Mouse (Mus musculus) heart, adult 18-20 months (tissue): ENCODE measurements around the gene Mark4. TPM values are rescaled to one million over a fixed set of nuclear protein-coding genes. Genes with fewer than 3 reads are reported as not detected.

Experiments used
- DNase-seq, 2 experiments: peaks; one replicate each; pipeline ENCODE4 v3.0.0; 2021 to 2022; ENCODE audit warnings: mixed read lengths in 1 of 2
- total RNA-seq, 2 experiments: library from RNA; stranded (reverse); gene quantifications; 2 replicates each; pipeline ENCODE4 v1.2.3; 2021

Mark4 gene
- total RNA-seq, 2 experiments from 2014 or later, result 21.3 to 22.1 TPM

DNA sequence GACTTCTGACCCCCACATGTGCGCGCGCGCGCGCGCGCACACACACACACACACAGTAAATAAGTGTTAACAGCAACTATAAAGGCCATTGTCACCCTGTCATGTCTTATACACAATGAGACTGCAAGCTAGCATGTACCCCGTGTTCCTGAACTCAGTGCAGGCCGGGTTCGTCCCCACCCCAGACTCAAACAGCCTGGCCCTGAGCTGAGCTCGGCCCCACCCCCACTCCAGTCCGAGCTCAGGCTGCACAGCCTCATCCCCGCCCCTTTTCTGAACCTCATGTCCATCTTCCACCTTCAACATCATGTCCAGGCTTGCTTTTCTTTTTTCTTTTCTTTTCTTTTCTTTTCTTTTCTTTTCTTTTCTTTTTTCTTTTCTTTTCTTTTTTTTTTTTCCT is 11.7 kb upstream of the Mark4 start:
- DNase-seq, result no peak

DNA sequence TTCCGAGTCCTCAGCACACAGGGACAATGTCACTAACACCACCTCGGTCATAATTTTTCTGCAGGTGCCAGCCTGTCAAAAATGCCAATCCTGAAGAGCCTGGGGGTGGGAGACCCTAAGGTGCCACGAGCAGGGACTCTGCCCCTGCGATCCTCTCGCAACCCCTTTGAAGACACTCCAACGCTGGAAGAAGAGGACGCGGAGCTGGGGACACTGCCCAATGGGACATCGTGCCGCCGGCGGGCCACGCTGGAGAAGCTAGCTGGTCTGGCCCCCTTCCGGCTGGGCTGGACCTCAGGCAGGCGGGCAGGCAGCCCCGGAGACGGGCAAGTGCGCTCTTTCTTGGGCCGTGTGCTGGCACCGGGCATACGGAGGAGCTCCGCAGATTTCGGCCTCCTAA is 10.8 kb upstream of the Mark4 start:
- no peak for DNase-seq

DNA sequence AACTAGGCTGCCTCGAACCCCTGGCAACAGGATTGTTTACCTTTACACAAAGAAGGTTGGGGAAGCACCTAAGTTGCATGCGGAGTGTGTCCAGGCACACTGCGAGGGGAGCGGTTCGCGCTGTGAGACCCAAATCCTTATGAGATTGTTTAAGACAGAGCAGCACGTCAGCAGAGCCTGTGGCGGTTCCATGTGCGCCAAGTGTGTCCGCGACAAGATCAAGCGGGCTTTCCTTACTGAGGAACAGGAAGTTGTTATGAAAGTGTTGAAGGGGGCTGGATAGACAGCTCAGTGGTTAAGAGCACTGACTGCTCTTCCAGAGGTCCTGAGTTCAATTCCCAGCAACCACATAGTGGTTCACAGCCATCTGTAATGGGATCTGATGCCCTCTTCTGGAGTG is 9.7 kb upstream of the Mark4 start:
- DNase-seq, result no peak

DNA sequence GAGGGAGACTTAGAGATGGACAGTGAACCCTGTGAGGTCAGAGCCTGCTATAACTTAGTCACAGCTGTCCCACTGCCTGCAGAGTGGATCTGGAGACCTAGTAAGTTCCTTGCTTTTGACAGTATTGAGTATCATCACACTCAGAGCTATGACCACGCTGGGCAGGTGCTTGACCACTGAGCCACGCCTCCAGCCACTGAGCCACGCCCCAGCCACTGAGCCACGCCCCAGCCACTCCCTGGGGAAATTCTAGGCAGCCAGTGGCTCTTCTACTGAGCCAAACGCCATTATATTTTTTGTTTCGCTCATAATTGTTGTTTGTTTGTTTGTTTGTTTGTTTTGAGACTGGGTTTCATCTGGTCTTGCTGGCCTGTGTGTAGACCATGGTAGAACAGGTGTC is 9.0 kb upstream of the Mark4 start:
- no peak for DNase-seq

DNA sequence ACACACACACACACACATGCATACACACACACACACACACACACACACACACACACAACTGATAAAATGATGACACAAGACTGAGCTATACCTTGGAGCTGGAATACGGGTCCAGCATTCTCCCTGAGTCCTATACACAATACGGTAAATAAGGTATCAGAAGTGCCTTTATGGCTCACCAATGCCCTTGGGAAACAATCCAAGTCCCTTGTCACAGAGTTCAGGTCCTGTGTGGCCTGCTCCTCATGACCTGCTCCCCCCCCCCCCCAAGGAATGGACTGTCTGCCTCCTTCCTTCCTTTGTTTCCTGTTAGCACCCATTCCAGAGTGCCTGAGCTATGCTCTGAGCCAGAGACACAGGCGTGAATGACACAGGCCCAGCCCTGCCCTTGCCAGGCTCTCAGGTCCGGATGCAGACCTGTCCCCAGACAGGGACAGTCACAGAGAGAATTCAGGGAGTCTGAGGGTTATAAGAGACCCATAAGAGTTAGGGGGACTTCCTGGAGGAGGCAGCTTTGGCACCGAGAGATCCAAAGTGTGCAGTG is 8.1 kb upstream of the Mark4 start:
- no peak for DNase-seq

DNA sequence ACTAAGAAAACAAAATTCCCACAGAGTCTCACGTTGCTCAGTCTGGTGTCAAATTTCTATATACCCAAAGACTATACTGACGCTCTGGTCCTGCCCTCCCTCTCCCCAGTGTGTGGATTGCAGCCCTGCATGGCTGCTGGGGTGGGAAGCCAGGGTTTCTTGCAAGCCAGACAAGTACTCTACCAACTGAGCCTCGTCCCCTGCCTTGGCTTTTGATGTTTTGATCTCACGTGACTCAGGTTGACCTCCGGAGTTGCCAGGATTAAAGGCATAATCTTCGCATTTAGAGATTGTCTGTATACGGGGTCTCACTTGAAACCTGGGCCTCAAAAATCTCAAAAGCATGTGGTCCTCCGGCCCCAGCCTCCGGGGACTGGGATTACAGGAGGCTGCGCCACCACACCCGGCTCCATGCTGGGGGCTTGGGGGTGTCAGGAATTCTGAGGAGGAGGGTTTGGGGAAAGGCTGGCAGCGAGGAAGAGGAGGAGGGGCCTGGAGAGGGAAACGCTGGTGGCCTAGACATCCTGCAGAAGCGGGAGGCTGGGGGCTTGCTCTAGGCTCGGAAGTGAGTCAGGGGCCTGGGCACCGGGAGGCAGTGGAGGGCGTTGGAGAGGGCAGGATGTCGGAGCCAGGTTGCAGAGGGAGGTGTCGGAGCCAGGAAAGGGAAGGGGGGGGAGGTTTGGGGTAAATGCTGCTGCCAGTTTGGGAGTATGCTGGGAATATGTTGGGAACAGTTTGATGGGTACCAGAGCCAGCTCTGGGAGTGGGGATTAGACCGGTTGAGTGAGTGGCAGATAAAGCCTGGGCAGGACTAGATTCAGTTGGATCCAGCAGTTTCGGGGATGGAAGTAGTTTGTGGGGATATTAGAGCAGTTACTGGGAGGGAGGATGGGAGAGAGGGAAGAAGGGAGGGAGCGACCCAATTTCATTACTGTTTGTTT is 6.0 kb upstream of the Mark4 start:
- DNase-seq, result no peak

DNA sequence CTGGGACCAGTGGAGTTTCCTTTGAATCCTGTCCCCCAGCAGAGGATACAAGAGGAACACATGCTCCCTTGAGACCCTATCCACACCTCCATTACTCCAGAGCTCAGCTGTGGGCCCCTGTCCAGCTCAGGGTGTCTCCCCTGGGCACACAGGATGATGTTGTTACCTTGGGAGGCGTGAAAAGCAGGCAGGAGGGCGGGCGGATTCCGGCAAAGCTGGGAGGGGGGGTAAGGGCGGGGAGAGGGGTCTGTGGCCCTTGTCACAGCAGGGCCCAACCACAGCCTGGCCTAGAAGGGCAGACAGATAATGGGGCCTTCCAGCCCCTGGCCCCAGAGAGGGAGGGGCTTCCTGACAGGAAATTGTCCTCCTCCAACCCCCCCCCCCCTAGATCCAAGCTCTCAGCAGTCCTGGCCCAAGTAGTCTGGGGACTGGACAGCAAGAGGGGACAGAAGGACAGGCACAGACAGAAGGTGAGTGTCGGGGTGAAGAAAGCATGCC is 4.3 kb upstream of the Mark4 start, which contains the start of gene Exoc3l2:
TSS of gene Exoc3l2 (plus strand) at position 448 of the 498 bp plus-strand sequence.
- DNase-seq, result no peak

DNA sequence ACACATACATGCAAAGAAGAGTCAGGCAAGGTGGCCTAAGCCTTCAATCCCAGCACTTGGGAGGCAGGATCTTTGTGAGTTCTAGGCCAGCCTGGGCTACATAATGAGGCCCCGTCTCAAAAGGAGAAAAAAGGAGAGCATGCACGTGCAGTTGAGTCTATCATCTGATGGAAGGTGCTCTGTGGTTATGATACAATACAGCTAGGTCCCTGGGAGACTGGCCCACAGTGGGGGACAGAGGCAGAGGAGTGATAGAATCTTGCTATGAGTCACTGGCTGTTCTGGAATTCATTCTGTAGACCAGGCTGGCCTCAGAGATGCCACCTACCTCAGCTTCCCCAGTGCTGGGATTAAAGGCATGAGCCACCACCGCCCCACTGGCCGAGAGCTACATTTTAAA is 3.8 kb upstream of the Mark4 start:
- no peak for DNase-seq

DNA sequence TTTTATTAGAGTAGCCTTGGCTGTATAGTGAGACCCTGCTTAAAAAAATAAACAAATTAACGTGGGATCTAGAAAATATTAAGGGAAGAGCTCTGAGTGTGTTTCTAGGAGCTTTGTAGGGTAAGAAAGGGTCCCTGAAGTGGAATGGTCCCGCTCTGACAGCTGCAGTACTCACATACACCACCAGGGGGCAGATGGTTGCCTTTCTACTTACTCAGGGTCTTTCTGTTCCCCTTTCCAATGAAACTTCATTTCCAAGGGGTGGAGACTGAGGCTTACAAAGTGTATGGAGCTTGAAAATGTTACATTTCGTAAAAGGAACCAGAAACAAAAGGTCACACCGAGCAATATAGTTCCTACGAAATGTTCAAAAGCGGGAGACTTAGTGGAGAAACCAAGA is 2.9 kb upstream of the Mark4 start:
- DNase-seq, result peak; percentile 76 to 92

DNA sequence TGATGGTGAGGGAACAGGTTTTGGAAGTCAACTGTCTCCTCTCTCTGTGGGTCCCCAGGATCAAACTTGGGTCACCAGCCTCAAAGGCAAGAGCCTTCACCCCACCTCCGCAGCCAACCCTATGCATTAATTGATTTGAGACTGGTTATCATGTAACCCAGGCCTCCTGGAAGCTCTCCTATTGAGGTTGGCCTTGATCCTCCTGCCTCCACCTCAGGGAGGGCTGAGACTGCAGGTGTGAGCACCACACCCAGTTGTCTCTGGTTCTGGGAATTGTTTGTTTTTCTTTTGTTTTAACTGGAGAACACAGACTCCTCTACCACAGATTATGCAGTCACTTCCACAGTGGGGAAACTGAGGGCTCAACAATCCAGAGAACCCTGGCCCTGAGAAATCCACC is 1.9 kb upstream of the Mark4 start:
- no peak for DNase-seq

DNA sequence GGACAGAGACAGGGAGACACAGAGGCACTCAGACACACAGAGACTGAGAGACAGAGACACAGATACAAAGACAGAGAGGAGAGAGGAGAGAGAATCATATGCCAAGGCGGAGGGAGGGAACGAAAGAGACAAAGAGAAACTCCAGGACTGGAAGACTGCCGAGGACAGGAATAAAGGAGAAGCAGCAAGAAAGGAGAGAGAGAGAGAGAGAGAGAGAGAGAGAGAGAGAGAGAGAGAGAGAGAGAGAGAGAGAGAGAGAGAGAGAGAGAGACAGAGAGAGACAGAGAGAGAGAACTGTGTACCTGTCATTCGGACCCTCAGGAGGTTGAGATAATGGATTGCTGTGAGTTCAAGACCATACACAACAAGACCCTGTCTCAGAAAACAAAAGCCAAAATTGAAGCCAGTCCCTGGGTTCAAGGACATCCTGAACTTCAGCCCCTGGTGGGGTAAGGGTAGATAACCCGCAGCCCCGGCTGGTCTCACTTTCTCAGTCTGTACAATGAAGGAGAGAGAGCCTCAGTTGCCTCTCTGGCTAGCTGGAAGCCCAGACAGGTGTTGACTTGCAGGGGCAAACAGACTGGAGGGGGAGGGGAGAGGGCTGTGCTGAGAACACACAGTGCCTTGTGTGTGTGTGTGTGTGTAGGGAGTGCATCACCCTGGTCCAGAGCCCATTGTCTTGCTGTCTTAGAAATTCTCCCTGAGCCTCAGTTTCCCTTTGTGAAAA is 686 bp upstream of the Mark4 start:
- no peak for DNase-seq

DNA sequence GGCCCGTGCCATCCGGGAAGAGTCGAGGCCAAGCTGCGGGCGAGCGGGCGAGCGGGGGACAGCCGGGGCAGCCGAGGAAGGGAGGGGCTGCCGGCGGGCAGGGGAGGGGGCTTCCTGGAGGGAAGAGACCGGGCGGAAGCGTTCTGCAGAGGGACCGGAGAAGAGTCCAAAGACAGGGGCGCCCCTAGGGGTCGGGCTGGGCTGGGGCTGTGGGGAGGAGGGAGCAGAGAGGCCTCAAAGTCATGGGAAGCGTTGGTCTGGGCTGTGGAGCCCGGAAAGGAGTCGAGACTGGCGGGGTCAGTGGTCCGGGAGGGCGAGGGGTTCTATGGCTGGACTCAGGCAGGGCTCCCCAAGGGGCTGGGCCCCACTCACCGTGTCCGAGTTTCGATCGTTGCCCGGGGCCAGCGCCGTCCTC is 542 bp downstream of the Mark4 start:
- peak; percentile 52 to 66 for DNase-seq

DNA sequence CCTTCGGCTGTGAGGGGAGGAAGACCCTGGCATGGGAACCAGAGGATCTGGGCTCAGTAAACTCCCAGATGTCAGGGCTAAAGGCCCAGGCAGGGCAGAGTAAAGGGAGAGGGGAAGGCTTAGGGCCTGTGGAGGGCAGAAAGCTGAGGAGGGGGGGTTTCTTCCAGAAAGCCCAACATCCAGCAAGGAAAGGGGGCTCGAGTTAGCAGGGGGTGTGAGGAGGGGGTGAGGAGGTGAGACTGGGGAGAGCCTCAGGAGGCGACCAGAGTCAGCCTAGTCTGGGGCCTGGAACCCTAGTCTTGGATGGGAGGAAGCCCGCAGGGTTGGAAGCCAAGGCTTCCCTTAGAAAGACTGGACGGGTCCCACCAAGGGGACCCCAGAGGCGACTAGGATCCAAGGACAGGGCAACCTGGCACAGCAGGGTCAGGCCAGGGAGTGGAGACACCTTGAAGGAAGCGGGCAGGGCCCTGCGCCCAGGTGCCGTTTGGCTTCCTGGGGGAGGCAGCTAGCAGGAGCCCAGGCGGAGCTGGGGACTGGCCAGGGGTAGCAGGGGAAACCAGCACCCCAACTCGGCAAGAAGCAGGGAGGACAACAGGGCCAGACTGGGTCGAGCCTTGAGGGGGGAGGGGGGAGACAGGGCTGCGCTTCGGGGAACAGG is 1.1 kb downstream of the Mark4 start:
- DNase-seq, result no peak

DNA sequence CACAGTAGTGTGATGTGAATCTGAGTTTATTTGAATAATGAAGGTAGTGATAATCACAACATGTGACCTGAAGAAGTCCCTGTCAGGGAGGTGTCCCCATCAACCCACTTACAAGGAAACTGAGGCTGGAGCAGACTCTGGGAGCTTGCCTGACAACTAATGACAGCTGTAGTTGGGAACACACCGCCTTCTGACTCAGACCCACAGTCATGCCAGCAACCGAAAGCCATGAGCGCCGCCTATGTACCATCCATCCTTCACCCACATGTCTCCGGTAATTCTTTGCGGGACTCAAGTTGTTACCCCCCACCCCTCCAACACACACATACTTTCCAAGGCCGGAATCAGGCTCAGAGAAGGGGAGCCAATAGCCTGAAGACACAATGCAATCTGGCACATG is 2.0 kb downstream of the Mark4 start:
- no peak for DNase-seq

DNA sequence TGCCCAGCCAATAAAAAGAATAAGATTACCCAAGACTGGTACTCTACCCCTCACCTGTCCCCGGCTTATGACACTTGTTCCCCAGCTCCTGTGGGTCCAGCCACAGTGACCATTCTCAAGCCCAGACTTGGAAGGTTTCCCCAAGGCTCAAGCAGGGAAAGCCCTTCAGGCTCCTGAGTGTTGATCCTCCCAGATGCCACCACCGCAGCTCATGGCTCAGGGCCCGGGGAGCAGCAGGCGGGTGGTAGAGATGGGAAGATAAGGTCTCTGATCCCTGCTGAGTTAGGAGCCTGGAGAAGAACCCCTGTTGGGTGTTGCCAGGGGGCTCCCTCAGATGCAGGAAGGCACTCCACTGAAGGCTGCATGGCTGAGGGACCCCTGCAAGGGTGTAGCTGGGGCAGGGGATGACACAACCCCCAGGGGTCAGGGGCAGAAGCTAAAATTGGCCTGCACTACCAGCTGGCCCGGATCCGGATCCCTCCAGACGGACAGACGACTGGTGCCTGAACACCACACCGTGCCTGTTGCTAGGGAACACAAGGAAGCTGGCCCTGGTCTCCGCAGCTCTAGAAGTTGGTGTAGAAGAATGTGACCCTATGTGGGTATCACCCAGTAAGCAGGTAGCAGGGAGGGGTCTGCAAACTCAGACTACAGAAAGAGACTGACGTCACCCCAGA is 2.7 kb downstream of the Mark4 start:
- DNase-seq, result no peak

DNA sequence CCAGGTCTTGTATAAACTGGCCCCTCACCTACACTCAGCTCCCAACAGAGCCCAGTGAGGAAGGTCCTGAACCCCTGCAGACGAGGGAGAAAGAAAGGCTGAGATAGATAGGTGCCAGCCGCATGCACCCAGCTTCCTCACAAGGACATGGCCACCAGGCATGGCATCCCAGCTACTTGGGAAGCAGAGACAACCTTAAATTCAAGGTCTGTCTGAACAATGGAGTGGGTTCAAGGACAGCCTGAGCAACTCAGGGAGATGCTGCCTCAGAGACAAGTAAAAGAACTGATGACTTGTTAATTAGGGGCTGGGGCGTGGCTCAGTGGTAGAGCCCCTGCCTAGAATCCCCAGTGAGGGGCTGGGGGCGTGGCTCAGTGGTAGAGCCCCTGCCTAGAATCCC is 3.4 kb downstream of the Mark4 start:
- DNase-seq, result no peak

DNA sequence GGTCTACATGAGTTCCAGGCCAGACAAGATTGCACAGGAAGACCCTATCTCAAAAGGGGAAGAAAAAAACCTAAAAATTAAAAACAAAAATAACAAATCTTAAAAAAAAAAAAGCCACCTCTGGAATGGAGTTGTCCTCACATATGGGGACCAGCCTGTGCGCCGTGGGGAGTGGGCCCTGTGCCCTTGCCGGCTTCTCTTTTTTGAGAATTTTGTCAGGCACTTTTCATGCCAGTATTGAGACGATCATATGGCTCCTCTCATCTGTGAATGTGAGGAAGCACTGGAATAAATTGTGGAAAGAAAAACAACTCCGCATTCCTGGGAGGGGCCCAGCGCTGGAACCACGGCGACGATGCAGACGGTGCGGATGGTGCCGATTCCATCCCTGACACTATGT is 9.5 kb downstream of the Mark4 start:
- DNase-seq, result no peak

DNA sequence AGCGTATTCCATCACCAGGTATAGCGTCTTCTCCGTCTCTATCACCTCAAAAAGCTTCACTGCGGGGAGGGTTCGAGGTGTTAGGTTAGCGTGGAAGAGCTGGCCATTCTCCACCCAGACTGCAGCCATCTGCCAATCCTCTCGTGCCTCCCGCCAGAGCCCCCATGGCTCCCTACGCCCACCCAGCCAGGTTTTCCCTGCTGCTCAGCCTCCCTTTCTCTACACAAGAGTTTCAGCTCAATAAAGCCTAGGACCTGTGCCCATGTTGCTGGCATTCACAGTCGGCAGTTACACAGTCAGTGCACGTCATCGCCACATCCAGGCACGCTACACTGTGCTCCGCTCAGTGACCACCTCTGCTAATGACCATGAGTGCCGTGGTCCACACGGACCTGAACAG is 10.9 kb downstream of the Mark4 start:
- no peak for DNase-seq

DNA sequence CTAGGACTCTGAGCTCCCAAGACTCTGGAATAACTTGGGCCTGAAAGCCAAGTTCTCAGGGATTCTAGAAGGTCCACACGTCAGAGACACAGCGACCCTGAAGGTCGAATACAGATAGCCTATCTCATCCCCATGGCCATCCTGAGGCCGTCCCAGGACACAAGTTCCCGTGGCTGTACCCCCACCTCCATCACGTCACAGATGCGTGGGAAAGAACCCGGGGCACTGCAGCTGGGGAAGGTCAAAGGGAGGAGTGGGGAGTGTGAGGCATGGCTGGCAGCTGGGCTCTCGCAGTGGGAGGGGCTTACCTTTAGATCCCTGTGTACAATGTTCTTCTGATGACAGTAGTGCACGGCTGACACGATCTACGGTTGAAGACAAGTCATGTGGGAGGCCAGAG is 13.8 kb downstream of the Mark4 start:
- DNase-seq, result no peak

DNA sequence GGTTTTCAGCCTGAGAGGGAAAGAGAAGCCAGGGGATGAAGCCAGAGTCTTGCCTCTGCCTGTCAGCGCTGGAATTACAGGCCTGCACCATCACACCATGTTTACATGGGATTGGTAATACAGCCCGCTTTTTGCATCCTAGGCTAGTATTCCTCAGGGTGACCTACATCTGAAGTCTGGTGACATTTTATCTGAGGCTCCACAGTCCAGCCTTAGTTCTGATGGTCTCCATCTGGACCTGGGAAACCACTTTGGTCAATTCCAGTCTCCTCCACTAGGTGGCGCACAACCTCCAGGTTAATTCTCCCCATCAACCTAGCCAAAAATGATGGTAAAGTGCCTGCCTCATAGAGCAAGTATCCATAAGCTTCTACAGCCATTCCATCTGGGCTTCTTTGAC is 15.3 kb downstream of the Mark4 start:
- DNase-seq, result peak; percentile 76 to 96

DNA sequence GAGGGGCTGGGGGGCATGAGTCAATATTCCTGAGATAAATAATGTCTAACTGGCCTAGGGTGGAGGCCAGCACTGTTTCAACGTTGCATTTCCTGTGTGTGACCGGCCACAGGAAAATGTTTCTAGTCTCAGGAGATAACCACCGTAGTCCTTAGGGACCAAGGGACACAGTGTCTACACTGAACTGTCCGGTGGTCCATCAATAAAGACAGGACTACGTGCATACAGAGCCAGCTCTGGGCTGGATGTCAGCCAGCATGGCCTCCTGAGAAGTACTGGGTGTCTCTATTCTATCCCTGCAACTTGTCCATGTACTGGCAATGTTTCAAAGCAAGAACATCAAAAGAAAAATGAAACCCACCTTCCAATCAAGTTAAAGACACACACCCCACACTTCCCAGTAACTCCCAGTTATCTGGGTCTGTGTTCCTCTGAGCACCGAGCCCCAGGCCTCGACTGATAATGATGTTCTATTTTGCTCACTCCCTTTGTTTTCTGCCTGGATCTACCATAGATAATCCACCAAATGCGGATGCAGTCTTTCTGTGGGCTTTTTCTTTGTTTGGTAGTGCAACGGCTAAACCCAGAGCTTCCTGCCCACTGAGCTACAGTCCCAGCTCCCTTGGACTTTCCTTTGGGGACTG is 17.1 kb downstream of the Mark4 start:
- DNase-seq, result no peak
